Mouse (Mus musculus) midbrain, embryonic 11.5 days (tissue): ENCODE measurements around the gene Acsl3. TPM values are rescaled to one million over a fixed set of nuclear protein-coding genes. Genes with fewer than 3 reads are reported as not detected.

Experiments
- ATAC-seq: fragments of 200-750 bp; cut with Nextera tagmentation; 2 replicates; pipeline ENCODE4 v1.8.0; 2017; ENCODE audit warnings: moderate TSS enrichment, moderate library complexity; ENCODE audit not compliant: low FRiP score
- DNase-seq: peaks from one replicate; pipeline ENCODE4 v3.0.0; 2015; ENCODE audit warnings: low spot score; ENCODE audit errors: missing footprints
- H3K27ac ChIP-seq: fragments of 300-500 bp; sonication (generic); 2 replicates; pipeline ENCODE4 v1.5.1; 2014; ENCODE audit warnings: low read depth, low read length
- H3K27me3 ChIP-seq: fragments of 300-500 bp; sonication (generic); 2 replicates; pipeline ENCODE4 v1.6.1; 2014; ENCODE audit warnings: mild to moderate bottlenecking, low read length, moderate library complexity, mixed read lengths; ENCODE audit not compliant: control insufficient read depth, insufficient read depth
- H3K36me3 ChIP-seq: fragments of 300-500 bp; sonication (generic); 2 replicates; pipeline ENCODE4 v1.6.1; 2014; ENCODE audit warnings: mild to moderate bottlenecking, low read length, moderate library complexity, mixed read lengths; ENCODE audit not compliant: control insufficient read depth, insufficient read depth
- H3K4me1 ChIP-seq: fragments of 300-500 bp; sonication (generic); 2 replicates; pipeline ENCODE4 v1.6.1; 2014; ENCODE audit warnings: low read length; ENCODE audit not compliant: control insufficient read depth, insufficient read depth
- H3K4me2 ChIP-seq: fragments of 300-500 bp; sonication (generic); 2 replicates; pipeline ENCODE4 v1.6.1; 2014; ENCODE audit warnings: mild to moderate bottlenecking, moderate library complexity
- H3K4me3 ChIP-seq: fragments of 300-500 bp; sonication (generic); 2 replicates; pipeline ENCODE4 v1.5.1; 2014; ENCODE audit warnings: low read depth, low read length
- H3K9ac ChIP-seq: fragments of 300-500 bp; sonication (generic); 2 replicates; pipeline ENCODE4 v1.6.1; 2014; ENCODE audit warnings: low read length
- H3K9me3 ChIP-seq: fragments of 300-500 bp; sonication (generic); 2 replicates; pipeline ENCODE4 v1.6.1; 2016; ENCODE audit warnings: low read length; ENCODE audit not compliant: control insufficient read depth
- WGBS: fragments of 180-500 bp; shearing (Covaris S2); extraction: QIAGEN DNeasy Blood & Tissue Kit; methylation state at CpG from one replicate; pipeline ENCODE4 v1.1.7; 2014; 5-methylcytosine and 5-hydroxymethylcytosine counted together
- polyA plus RNA-seq: library from polyadenylated mRNA; unstranded; fragments of >200 nt; fragmentation: Nextera tagmentation; extraction: Ambion mirVana; gene quantifications from 2 replicates; pipeline ENCODE4 v1.2.1, GENCODE M21; 2014

The Acsl3 gene
- polyA plus RNA-seq, 1 experiment from 2014 or later: 97.9 TPM

GRCm38 (mm10) chr1:78725617-78726223 lies 68.1 kb downstream of the Acsl3 start:
- H3K27ac ChIP-seq: no peak overlapping the region
- H3K9ac ChIP-seq: no peak overlapping the region
- ATAC-seq (peak; percentile 41; the same call in 1 of the 2 replicates), DNase-seq (no peak)
- H3K36me3 ChIP-seq: no peaks in the 10 kb centered on the region
- H3K4me1 ChIP-seq: no peaks in the 10 kb centered on the region
- H3K4me2 ChIP-seq: no peak overlapping the region
- no peak overlapping the region for H3K4me3 ChIP-seq
- WGBS: 67% methylated on average over 6 of the region's 6 CpGs
- H3K9me3 ChIP-seq: no peaks in the 10 kb centered on the region
- H3K27me3 ChIP-seq: no peaks in the 10 kb centered on the region

DNA sequence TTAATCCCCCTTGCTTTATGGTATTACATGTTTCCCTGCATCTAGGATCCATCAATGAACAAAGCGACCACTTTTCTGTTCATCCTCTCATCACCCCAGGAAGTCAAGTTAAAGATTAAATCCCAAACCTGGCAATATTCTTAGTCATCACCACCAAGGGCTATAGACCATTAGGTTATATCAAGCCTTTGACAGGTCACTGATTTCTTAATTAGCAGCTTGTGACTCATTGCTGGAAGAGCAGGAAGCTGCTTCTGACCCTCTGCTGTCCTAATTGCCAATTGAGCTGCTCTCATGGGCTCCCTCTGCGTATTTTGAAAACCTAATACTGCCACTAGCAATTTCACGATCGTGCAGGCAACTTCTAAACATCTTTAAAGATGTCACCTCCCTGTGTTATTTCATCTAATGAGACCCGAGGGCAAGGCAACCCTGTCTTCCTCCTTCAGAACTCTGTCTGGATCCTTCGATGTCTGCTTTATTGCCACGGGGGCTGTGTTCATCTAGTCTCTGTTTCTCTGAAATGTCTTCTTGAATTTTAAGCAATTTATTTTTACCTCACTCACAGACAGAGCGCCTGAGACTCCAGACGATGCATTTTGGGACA lies 72.6 kb downstream of the Acsl3 start:
- DNase-seq: peak; percentile 77

GRCm38 (mm10) chr1:78732290-78732689 lies 74.7 kb downstream of the Acsl3 start:
- ATAC-seq (no peak), DNase-seq (peak; percentile 53)
- H3K27ac ChIP-seq: no peak overlapping the region
- H3K4me3 ChIP-seq: no peak overlapping the region
- H3K9ac ChIP-seq: no peak overlapping the region
- H3K36me3 ChIP-seq: no peaks in the 10 kb centered on the region
- WGBS: 86% methylated on average over 9 of the region's 9 CpGs
- no peaks in the 10 kb centered on the region for H3K9me3 ChIP-seq
- H3K4me1 ChIP-seq: no peaks in the 10 kb centered on the region
- no peak overlapping the region for H3K4me2 ChIP-seq
- H3K27me3 ChIP-seq: no peaks in the 10 kb centered on the region

More for the DNA sequence above, 72.6 kb downstream of the Acsl3 start:
- Histone ChIP-seq H3K9me3 (no peaks in the 10 kb centered on the region), H3K9ac (no peak overlapping the region), H3K36me3 (no peaks in the 10 kb centered on the region), H3K27me3 (no peaks in the 10 kb centered on the region), H3K27ac (no peak overlapping the region), H3K4me2 (no peak overlapping the region), H3K4me1 (no peaks in the 10 kb centered on the region), H3K4me3 (no peak overlapping the region)
- ATAC-seq: no peak
- whole genome bisulfite sequencing: 89% methylated on average over 9 of the region's 9 CpGs

- H3K27ac ChIP-seq: no peak overlapping the region
- H3K9me3 ChIP-seq: no peaks in the 10 kb centered on the region
- no peaks in the 10 kb centered on the region for H3K36me3 ChIP-seq
- H3K27me3 ChIP-seq: no peaks in the 10 kb centered on the region
- peak; percentile 89 for DNase-seq
- WGBS: 61% methylated on average over 17 of the region's 17 CpGs
- H3K4me3 ChIP-seq: no peak overlapping the region
- H3K9ac ChIP-seq: no peak overlapping the region
- H3K4me2 ChIP-seq: no peak overlapping the region
- ATAC-seq: no peak
- H3K4me1 ChIP-seq: no peaks in the 10 kb centered on the region
These were observed 76.8 kb downstream of the Acsl3 start for GRCm38 (mm10) chr1:78734261-78735000.

DNA sequence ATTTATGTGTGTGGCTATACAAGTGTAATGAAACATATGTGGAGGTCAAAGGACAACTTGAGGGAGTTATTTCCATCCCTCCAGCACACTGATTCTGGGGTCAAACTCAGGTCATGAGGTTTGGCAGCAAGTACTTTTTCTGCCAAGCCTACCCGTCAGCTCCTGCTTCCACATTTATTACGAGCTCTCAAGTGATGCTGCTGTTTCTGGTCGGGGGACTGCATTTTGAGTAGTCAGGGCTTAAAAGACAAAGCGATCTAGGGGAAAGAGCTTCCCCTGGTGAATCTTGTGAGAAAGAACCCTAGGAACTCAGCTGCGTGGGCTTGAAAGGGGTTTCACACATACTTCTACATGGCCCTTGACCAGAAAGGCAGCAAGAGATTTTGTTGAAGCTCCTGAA lies 80.0 kb downstream of the Acsl3 start:
- ATAC-seq (no peak), DNase-seq (peak; percentile 78)
- H3K27me3 ChIP-seq: no peaks in the 10 kb centered on the region
- no peaks in the 10 kb centered on the region for H3K36me3 ChIP-seq
- no peaks in the 10 kb centered on the region for H3K9me3 ChIP-seq
- H3K4me3 ChIP-seq: no peak overlapping the region
- H3K4me1 ChIP-seq: no peaks in the 10 kb centered on the region
- no peak overlapping the region for H3K9ac ChIP-seq
- no peak overlapping the region for H3K4me2 ChIP-seq
- WGBS: 69% methylated on average over 5 of the region's 5 CpGs
- no peak overlapping the region for H3K27ac ChIP-seq

DNA sequence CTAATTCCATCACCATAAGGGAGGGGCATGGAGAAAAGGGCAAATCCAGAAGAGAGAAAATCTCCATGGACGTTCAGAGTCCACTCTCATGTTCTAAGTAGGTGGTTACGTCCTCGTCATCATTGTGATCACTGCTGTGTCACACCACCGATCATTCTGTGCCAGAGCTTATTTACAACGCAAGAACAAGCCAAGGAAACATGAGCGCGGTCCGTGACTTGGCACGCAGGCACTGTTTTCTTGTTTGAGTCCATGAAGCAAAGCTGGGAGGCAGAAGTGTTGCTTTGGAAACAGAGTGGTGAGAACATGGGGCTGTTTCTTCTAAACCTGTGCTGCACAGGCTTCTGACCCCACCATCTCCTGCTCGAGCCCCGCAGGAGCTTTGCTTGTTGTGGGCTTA lies 83.1 kb downstream of the Acsl3 start:
- Histone ChIP-seq H3K9me3 (no peaks in the 10 kb centered on the region), H3K27ac (no peak overlapping the region), H3K9ac (no peak overlapping the region), H3K4me1 (no peaks in the 10 kb centered on the region), H3K4me2 (no peak overlapping the region), H3K27me3 (no peaks in the 10 kb centered on the region), H3K36me3 (no peaks in the 10 kb centered on the region), H3K4me3 (no peak overlapping the region)
- WGBS: 89% methylated on average over 11 of the region's 11 CpGs
- ATAC-seq: no peak
- peak; percentile 45 for DNase-seq

DNA sequence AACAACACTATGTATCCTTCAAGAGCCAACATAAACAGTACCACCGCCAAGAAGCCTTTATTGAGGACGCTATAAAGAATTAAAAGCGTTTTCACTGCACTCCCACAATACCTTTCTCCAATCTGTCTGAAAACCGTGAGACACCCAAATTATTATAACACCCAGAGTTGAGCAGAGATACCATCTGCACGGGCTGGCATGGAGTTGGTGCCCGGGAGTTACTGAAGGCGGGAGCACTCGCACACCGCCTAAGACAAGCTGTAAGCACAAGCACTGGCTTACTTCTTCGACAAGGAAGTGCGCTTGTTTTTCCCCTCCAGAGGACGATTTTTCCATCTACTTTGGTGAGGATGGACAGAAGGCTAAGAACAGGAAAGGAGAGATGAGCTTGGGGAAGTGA lies 84.6 kb downstream of the Acsl3 start:
- H3K36me3 ChIP-seq: no peaks in the 10 kb centered on the region
- H3K4me1 ChIP-seq: no peaks in the 10 kb centered on the region
- H3K4me2 ChIP-seq: no peak overlapping the region
- H3K4me3 ChIP-seq: no peak overlapping the region
- H3K9ac ChIP-seq: no peak overlapping the region
- no peak overlapping the region for H3K27ac ChIP-seq
- DNase-seq (peak; percentile 26), ATAC-seq (no peak)
- no peaks in the 10 kb centered on the region for H3K27me3 ChIP-seq
- H3K9me3 ChIP-seq: no peaks in the 10 kb centered on the region
- 92% methylated on average over 12 of the region's 12 CpGs for WGBS

DNA sequence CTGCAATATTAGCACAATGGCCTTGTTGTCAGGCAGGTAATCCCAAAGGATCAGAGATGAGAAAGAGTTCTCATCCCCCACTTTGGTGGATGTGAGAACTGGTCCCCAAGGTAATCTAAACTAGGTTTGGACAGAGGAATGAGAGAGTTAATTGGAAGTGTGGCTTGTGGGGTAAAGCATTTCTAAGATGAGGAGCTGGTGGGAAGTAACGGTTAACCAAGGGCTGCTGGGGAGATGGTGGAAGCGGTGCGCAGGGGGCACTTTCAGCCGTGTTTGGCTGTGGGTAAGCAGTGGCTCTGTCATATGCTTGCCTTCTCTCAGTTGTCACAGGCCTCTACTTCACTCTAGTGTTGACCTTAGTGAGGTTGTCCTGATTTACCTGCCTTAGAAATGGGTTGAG lies 85.7 kb downstream of the Acsl3 start:
- Histone ChIP-seq H3K4me3 (no peak overlapping the region), H3K27me3 (no peaks in the 10 kb centered on the region), H3K4me1 (no peaks in the 10 kb centered on the region), H3K27ac (no peak overlapping the region), H3K9ac (no peak overlapping the region), H3K9me3 (no peaks in the 10 kb centered on the region), H3K36me3 (no peaks in the 10 kb centered on the region), H3K4me2 (no peak overlapping the region)
- WGBS: 99% methylated on average over 4 of the region's 4 CpGs
- DNase-seq (peak; percentile 64), ATAC-seq (no peak)

- ATAC-seq: no peak
- Histone ChIP-seq H3K9ac (no peak overlapping the region), H3K27ac (no peak overlapping the region), H3K4me2 (no peak overlapping the region), H3K9me3 (no peaks in the 10 kb centered on the region), H3K4me3 (no peak overlapping the region), H3K27me3 (no peaks in the 10 kb centered on the region), H3K36me3 (no peaks in the 10 kb centered on the region), H3K4me1 (no peaks in the 10 kb centered on the region)
- 66% methylated on average over 5 of the region's 5 CpGs for WGBS
- no peak for DNase-seq
These were observed 87.7 kb downstream of the Acsl3 start for GRCm38 (mm10) chr1:78745230-78745777.
